Mouse (Mus musculus) cerebellum, adult 11 months (tissue): Measurements from ENCODE around the gene Ripk4.

Experiments used
- DNase-seq: peaks from one replicate; pipeline ENCODE4 v3.0.0; 2022

Ripk4 gene

DNA sequence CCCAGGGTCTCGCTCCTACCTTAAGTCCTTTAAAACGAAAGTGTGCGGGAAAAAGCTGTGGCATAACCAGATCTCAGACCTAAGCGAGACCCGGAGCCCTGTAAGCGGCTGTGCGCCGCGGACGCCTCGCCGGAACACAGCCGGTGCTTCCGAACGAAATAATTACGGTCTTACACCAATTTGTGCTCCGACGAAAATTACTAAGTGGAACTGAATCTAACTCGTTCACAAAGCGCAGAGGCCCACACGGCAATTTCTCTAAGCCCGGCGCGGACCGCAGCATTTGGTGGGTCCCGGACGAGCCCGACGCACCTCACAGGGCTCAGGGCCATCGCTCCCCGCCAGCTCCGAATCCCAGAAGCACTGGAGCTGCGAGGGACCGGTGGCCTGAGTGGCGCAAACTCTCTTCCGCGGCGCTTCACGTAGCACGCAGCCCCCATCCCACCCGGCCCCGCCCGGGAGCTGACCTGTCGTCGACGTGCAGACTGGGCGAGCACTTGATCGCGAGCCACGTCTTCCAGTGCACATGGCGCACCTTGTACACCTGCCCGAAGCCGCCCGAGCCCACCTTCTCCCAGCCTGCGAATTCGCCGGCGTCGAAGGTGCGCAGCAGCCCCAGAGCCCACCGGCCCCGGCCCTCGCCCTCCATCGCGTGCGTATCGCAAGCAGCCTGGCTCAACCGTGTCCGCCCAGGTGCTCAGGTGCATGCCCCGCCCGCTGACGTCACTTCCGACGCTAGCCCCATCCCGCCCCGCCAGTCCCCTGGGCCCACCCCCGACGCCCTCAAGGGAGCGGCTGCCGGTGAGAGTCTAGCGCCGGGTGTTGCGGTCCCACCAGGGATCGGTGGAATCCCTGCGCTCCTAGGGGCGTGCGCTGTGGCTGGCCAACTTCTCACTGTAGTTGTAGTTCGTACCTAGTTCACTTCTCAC, at the start of gene Ripk4:
Gene Ripk4, minus strand, starts transcription at position 727 of the 929 bp plus-strand sequence.
- no peak for DNase-seq

GRCm38 (mm10) chr16:97808881-97809280, 45.3 kb upstream of the Ripk4 start:
- no peak for DNase-seq

GRCm38 (mm10) chr16:97805646-97806045, 42.1 kb upstream of the Ripk4 start:
- DNase-seq, result no peak

DNA sequence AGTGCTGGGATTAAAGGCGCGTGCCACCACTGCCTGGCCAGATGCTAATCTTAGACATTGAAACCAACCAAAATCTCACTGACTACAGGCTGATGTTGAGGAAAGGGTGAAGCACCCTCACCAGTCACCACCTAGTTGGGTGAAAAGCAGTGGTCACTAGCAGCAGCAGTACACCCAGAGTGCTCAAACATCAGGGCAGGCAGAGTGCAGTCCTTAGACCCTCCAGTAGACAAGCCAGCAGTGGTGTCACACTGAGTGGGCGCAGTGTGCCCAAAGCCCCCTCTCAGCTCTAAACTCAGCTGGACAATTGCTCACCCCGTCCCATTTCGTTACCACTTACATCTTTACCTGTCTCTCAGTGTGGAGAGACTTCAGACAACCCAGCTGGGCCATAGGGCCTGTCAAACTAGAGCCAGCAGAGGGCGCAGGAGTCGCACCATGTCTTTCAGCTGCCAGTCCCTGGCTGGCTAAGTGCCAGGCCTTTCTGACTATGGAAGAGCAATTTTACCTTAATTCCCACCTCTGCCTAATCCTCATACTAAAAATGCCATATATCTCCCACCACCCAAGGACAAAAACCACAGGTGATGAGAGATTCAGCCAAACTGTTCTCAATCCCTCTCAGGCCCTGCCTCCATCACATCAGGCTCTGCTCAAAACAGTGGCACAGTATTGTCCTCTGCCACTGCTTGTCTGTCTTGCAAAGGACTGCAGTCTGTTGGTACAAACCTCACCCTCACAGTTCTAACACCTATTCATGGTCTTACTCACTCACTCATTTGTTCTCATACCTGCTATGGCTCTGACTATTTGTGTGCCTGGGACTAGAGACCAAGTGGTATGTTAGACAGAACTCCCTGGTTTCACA, 41.3 kb upstream of the Ripk4 start:
- peak; percentile 71 for DNase-seq

DNA sequence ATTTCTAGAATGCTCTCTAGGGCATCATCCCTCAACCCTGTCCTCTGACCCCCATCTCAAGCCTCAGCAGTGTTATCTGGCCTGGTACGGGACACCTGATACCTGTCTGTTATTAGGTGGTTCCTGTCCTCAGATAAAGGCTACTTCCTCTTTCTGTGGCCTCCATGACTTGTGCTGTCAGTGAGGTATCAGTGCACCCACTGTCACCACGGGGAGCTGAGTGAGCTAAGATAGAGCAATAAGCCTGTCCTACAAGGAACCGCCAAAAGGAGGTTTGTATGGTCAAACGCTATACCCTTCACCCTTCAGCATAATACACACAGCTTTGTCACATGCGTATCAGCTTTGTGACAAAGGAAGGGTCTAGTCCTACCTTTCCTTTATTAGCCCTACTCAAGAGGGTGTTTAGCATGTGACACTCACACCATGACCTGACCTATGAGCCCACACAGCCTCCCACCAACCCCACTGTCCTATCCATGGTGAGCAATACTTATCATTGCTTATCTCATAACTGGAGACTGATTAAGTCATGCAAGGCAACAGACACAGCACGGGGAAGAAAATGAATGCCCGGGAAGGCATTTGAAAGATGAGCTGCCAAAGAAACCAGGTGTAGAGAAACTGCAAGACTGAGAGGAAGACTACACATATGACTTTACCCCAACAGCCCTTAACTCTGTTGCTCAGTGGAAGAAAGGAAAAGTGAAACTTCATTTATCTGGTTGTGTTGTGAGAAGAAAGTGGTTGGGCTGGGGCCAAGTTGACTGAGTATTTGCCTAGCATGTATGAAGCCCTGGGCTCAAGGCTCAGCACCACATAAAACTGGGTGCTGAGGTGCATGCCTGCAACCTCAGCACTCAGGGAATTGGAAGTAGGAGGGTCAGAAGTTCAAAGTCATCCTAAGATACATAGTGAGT, 34.6 kb upstream of the Ripk4 start:
- no peak for DNase-seq

DNA sequence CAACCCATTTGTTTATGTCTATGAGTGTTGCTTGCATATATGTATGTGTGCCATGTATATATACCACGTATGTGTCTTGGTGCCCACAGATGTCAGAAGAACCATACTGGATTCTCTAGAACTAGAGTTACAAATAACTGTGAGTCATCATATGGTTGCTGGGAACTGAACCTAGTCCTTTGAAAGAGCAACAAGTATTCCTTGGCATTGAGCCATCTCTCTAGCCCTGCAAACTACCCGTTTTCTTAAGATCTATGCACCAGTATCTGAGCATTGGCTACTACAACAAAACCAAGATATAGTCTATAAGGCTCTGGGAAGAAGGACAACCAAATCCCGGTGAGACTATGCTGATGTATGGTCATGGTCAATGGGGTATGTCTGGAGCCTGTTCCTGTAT, 33.6 kb upstream of the Ripk4 start:
- no peak for DNase-seq

- DNase-seq, result no peak
Measured at GRCm38 (mm10) chr16:97794256-97794655, 30.7 kb upstream of the Ripk4 start.

- DNase-seq, result no peak
Measured at GRCm38 (mm10) chr16:97783057-97783456, 19.5 kb upstream of the Ripk4 start.

DNA sequence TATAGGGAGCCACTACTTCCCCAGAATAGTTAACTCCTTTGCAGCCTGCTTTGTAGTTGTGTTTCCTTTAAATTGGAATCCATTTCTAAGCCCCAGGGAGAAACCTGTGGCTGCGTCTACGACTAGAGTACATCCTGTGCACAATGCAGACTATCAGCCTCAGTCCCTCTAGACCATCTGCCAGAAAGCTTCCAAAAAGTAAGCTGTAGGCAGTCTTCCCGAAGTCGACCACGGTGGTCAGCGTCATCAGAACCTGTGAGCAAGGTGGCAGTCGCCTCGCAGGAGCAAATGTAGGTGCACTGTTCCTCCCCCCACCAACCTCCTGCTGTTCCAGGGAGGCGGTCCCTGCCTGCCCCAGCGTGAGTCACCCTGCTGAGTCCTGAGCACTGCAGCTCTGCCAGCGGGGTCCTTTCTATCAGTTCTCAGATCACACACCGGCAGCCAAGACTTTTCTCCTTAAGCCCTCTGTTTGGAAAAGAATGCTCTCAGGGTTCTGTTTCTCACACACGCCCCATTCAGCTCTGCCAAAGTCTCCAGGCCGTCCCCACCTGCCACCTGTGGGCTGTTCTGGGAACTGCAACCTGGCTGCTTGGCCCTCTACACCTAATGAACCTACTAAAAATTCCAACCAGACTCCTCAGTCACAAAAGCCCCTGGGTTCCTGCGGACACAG, 14.9 kb upstream of the Ripk4 start:
- peak; percentile 59 for DNase-seq

- no peak for DNase-seq
Measured at GRCm38 (mm10) chr16:97766501-97766900, 2.9 kb upstream of the Ripk4 start.

DNA sequence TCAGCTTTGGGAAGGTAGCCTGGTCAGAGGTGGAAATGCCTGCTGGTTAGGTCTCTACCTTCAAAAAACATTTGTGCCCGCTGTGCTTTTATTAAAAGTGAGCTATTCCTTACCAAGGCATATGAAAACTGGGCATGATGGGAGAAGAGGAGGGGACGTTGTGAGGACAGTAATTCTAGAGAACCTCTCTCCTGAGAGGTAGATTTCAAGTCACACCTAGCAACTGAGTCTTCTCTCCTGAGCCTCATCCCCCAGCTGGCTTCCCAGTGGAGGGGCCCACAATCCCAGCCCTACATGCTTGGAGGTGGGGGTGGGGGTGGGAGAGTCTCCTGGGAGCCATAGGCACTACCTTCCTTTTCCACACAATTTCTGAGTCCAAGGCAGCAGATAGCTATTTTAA, 1.0 kb upstream of the Ripk4 start:
- DNase-seq, result no peak

DNA sequence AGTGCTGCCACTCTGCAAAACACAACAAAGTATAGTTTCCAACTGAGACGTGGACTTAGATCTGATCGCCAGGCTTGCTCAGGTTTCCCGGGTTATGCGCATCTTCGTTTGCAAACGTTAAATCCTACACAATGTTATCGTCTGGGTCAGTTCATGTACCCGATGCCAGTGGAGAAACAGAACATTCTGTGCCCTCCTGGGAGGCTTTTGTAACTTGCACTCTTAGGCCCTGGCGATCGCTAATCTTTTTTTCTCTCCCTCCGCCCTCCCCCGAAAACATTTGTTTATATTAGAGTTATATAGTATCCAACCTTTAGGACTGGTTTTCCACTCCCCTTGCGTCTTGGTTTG, 378 bp upstream of the Ripk4 start:
- DNase-seq, result no peak

DNA sequence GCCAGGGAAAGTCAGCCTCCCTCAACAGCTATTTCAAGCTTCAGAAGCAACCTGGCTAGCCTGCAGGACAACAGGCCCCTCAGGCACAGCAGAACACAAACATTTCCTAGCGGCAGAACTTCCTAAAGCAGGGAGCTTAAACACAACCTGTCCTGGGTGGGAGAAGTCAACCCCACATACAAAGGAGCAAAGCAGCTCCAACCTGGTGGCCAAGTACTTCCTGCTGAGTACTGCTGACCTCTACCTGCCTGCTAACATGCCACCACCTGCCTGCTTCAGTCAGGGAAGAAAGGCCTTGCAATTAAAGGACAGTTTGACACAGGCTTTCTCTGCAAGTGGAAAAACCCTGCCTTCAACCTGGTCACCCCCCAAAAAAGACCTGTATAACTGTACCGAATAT, 1.8 kb downstream of the Ripk4 start:
- DNase-seq, result no peak

GRCm38 (mm10) chr16:97759681-97760080, 3.9 kb downstream of the Ripk4 start:
- DNase-seq, result no peak

GRCm38 (mm10) chr16:97758288-97758687, 5.3 kb downstream of the Ripk4 start:
- no peak for DNase-seq

- DNase-seq, result no peak
Measured at GRCm38 (mm10) chr16:97756460-97756859, 7.1 kb downstream of the Ripk4 start.

DNA sequence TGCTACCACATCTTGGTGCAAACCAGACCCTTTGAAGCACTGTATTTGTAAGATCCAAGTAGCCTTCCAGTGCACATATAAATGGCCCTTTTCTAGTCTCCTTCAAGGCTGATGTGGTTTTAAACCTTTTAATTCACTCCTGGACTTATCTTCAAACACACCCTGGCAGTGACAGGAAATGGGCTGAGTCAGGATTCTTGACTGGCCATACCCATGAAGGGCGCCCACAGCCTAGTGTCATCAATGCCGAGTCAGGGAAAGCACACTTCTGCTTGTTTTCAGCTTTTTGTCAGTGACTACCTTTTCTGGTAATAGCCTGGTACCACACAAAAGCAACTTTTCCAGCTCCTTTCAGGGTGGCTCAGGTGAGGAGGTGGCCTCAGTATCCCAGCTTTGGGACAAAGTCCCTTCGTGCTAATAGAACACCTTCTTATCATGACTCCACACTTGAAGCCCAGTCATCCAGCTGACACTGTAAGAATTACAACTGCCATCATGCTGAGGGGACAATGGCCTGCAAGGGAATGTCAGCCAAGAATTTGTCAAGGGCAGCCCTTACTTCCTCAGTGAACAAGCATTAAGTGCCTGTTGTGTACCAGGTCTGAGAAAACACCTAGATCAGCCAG, 11.2 kb downstream of the Ripk4 start:
- no peak for DNase-seq

DNA sequence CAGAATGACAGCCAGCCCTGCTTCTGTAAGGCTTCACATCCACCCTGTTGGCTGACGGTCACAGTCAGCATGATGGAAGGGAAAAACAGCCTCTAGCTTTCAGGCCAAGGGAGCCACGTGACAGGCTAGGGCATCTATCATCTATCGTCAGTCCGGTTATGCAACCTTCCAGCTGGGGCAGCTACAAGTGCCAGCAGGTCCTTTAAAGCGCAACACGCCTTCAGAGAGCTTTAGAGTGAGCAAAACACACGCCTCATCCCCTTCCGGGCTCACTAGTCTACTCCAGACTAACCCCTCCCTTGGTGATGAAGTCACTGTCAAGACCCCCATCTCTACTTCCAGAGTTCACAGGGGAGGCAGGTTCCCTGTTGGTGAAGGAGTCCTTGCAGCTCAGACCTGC, 11.7 kb downstream of the Ripk4 start:
- DNase-seq, result no peak

- DNase-seq, result no peak
Measured at GRCm38 (mm10) chr16:97748421-97748820, 15.2 kb downstream of the Ripk4 start.

GRCm38 (mm10) chr16:97738030-97738429, 25.6 kb downstream of the Ripk4 start:
- DNase-seq, result no peak

DNA sequence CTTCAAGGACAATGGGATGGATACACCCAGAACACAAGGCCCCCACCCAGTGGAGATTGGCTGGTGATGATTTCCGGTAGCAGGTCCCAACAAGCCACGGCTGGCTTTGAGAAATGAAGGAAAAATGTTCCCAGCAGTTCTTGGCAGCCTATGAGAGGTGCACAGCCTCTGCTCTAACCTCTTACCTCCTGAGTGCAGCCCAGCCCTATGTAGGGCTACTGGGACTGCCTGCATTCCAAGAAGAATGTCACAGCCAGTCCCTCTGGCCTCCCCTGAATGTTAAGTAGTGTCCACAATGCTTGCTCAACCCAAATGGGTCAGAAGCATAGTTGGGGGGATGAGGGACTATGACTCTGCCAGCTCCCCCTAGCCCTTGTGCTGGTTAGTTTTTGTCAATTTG, 27.0 kb downstream of the Ripk4 start:
- no peak for DNase-seq
